Mouse (Mus musculus) liver, postnatal 0 days (tissue): ENCODE data around the gene Slf1. TPM values are rescaled to one million over a fixed set of nuclear protein-coding genes. Genes with fewer than 3 reads are reported as not detected.

ENCODE experiments used
- ATAC-seq: fragments of 200-750 bp; cut with Nextera tagmentation; 2 replicates; pipeline ENCODE4 v1.8.0; 2017; ENCODE audit warnings: mild to moderate bottlenecking, moderate library complexity
- DNase-seq: peaks from one replicate; pipeline ENCODE4 v3.0.0-alpha.2; 2016
- H3K27ac ChIP-seq: fragments of 300-500 bp; sonication (generic); 2 replicates; pipeline ENCODE4 v1.5.1; 2014; ENCODE audit warnings: antibody characterized with exemption, moderate library complexity, mild to moderate bottlenecking, low read depth
- H3K27me3 ChIP-seq: fragments of 300-500 bp; sonication (generic); 2 replicates; pipeline ENCODE4 v1.6.1; 2014; ENCODE audit warnings: low read length, control low read depth, mixed read lengths; ENCODE audit not compliant: insufficient read depth
- H3K36me3 ChIP-seq: fragments of 300-500 bp; sonication (generic); replicated peaks from 2 replicates; pipeline ENCODE4 v1.6.1; 2014; ENCODE audit warnings: mild to moderate bottlenecking, control low read depth, low read length, moderate library complexity, mixed read lengths; ENCODE audit not compliant: insufficient read depth
- H3K4me1 ChIP-seq: fragments of 300-500 bp; sonication (generic); 2 replicates; pipeline ENCODE4 v1.6.1; 2014; ENCODE audit warnings: antibody characterized with exemption, mild to moderate bottlenecking, control low read depth; ENCODE audit not compliant: insufficient read depth
- H3K4me2 ChIP-seq: fragments of 300-500 bp; sonication (generic); 2 replicates; pipeline ENCODE4 v1.6.1; 2014; ENCODE audit warnings: low read depth, mild to moderate bottlenecking, low read length, moderate library complexity, mixed read lengths
- H3K4me3 ChIP-seq: fragments of 300-500 bp; sonication (generic); 2 replicates; pipeline ENCODE4 v1.5.1; 2014; ENCODE audit warnings: low read depth, low read length
- H3K9ac ChIP-seq: fragments of 300-500 bp; sonication (generic); replicated peaks from 2 replicates; pipeline ENCODE4 v1.6.1; 2014; ENCODE audit warnings: mild to moderate bottlenecking, moderate library complexity
- H3K9me3 ChIP-seq: fragments of 300-500 bp; sonication (generic); 2 replicates; pipeline ENCODE4 v1.6.1; 2016; ENCODE audit warnings: mild to moderate bottlenecking, control low read depth, low read length, mixed read lengths
- CTCF ChIP-seq: sonication (generic); IDR thresholded peaks from 2 replicates; pipeline ENCODE4 v1.5.1; 2016; ENCODE audit warnings: antibody characterized with exemption, low read depth
- EP300 ChIP-seq: IDR thresholded peaks from 2 replicates; pipeline ENCODE4 v1.6.1; 2016; ENCODE audit warnings: antibody characterized with exemption, low read depth, mild to moderate bottlenecking
- WGBS: fragments of 180-500 bp; shearing (Covaris S2); extraction: QIAGEN DNeasy Blood & Tissue Kit; methylation state at CpG from one replicate; pipeline ENCODE4 v1.1.7; 2014; ENCODE audit not compliant: insufficient replicate concordance; 5-methylcytosine and 5-hydroxymethylcytosine counted together
- polyA plus RNA-seq: library from polyadenylated mRNA; unstranded; fragments of >200 nt; fragmentation: Nextera tagmentation; extraction: Ambion mirVana; gene quantifications from 2 replicates; pipeline ENCODE4 v1.2.1, GENCODE M21; 2015

The Slf1 gene
- polyA plus RNA-seq, 1 experiment from 2014 or later, result 13.8 TPM

DNA sequence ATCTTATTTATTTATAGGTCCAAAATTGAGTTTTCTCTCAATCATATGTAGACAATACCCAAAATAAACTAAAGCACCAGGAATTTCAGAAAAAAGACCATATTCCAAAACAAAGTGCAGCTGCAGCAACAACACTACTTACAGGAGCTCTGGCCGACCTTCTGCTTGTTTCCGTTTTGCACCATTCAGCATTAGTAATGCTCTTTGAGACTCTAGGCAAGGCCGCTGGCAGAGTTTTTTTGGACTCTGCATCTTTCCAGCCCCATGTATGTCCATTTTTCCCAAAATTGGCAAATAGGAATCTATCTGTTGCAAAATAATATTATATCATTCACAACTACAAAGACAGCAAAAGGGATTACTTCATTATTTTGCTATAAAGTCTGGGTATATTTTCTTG is 85.5 kb downstream of the Slf1 start:
- H3K9ac ChIP-seq, result no peak overlapping the region
- no peak overlapping the region for H3K27ac ChIP-seq
- 74% methylated on average over 3 of the region's 3 CpGs for WGBS
- no peaks in the 10 kb centered on the region for H3K27me3 ChIP-seq
- H3K4me3 ChIP-seq, result no peak overlapping the region
- TF ChIP-seq EP300 (no peak), CTCF (no peak)
- no peaks in the 10 kb centered on the region for H3K9me3 ChIP-seq
- H3K36me3 ChIP-seq, result 0 out of 2 replicates have a peak, but pooled peaks cover 3% of the 10 kb centered on the region
- no peak overlapping the region for H3K4me2 ChIP-seq
- ATAC-seq (no peak), DNase-seq (no peak)
- no peaks in the 10 kb centered on the region for H3K4me1 ChIP-seq

DNA sequence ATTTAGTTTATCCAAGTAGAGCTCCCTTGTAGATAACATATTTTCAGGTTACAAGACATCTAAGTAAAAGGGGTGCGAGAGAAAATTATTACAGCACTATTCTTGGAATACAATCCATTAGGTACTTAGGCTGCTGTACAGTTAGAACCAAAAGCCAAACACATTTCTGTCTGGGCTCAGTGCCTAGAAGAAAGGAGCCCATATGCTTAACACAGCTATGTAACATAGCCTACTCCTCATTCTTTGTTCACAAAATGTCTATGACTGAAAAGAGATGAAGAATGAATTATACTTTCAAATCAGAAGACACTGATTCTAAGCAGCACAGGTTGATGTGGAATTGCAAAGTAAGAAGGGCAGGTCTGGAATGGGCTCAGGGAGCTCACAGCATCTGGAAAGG is 86.8 kb downstream of the Slf1 start:
- 0 out of 2 replicates have a peak, but pooled peaks cover 3% of the 10 kb centered on the region for H3K36me3 ChIP-seq
- no peak overlapping the region for H3K9ac ChIP-seq
- ATAC-seq (no peak), DNase-seq (no peak)
- 89% methylated on average over 1 of the region's 1 CpGs for WGBS
- H3K4me3 ChIP-seq, result no peak overlapping the region
- no peak overlapping the region for H3K27ac ChIP-seq
- TF ChIP-seq CTCF, result no peak
- H3K27me3 ChIP-seq, result no peaks in the 10 kb centered on the region
- no peaks in the 10 kb centered on the region for H3K4me1 ChIP-seq
- no peaks in the 10 kb centered on the region for H3K9me3 ChIP-seq
- H3K4me2 ChIP-seq, result no peak overlapping the region

DNA sequence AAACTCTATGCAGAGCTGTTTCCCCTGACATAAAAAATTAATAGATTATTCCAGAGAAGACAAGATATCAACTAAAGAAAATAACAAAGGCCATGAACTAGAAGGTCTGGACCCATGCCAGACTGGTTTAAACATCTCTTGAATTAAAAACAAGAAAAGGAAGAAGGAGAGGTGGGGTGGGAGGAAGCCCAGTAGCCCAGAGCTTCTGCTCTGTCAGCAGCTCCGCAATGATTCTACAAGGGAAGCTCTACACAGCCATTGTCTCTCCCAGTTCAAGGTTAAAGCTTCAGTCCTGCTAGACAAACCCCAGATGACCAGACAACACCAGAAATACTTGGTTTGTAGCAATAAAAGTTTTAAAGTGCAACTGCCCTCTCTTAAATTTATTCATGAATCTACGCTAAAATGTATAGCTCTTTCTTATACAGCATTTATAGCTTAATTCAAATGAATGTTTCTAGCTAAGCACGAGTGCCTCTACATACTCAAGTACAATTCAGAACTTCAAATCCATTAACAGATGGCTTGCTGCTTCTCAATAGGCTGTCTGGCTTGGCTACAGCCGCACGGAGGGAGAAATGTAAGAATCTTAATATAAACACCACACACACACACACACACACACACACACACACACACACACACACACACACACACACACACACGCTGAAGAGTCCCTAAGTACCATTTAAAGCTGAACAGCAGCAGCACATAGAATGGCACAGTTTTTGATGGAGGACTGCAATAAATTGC is 87.9 kb downstream of the Slf1 start:
- TF ChIP-seq EP300, result no peak
- TF ChIP-seq CTCF, result no peak
- Histone ChIP-seq H3K27ac (no peak overlapping the region), H3K36me3 (0 out of 2 replicates have a peak, but pooled peaks cover 3% of the 10 kb centered on the region), H3K9ac (no peak overlapping the region), H3K4me2 (no peak overlapping the region), H3K9me3 (no peaks in the 10 kb centered on the region), H3K4me1 (no peaks in the 10 kb centered on the region), H3K4me3 (no peak overlapping the region), H3K27me3 (no peaks in the 10 kb centered on the region)
- 85% methylated on average over 6 of the region's 6 CpGs for WGBS
- DNase-seq, result no peak
- no peak for ATAC-seq

DNA sequence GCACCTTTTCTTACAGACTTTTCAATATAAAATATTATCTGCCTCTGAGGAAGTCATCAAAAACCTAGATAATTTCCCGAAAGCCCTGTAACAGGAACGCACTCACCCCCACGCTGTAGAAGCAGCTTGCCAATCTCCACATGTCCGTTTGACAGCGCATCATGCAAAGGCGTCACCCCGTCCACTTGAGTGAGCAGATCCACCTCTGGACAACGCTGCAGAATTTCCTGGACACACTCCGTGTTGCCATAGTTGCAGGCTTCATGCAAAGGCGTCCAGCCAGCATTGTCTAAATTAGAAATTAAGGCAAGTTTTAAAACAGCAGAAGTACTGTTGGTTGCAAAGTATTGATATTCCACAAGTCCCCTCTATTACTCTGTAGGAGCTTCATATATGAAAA is 88.9 kb downstream of the Slf1 start:
- H3K4me1 ChIP-seq, result no peaks in the 10 kb centered on the region
- H3K4me3 ChIP-seq, result no peak overlapping the region
- H3K9me3 ChIP-seq, result no peaks in the 10 kb centered on the region
- no peak for ATAC-seq
- 0 out of 2 replicates have a peak, but pooled peaks cover 3% of the 10 kb centered on the region for H3K36me3 ChIP-seq
- no peak overlapping the region for H3K4me2 ChIP-seq
- no peak overlapping the region for H3K9ac ChIP-seq
- no peak for TF ChIP-seq CTCF
- TF ChIP-seq EP300, result no peak
- H3K27ac ChIP-seq, result no peak overlapping the region
- H3K27me3 ChIP-seq, result no peaks in the 10 kb centered on the region
- no peak for DNase-seq
- WGBS, result 82% methylated on average over 10 of the region's 10 CpGs

DNA sequence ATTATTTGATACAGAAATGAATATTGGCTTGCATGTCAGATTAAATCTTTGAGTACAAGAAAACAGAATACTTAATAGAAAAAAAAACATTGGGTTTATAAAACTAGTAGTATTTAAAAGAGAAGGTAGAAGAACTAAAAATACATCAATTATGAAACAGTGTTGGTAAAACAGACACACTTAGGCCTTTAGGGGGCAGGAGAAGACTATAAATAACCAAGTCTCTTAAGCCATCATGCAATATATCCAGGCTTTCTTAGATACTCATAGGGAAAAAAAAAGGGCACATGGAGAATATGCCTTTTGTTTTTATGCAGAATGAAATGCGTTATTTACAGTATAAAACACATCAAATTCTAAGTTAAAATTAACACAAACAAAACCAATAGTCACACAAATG is 89.9 kb downstream of the Slf1 start:
- 80% methylated on average over 1 of the region's 1 CpGs for WGBS
- no peak for TF ChIP-seq EP300
- TF ChIP-seq CTCF, result peak; percentile 32
- Histone ChIP-seq H3K4me1 (no peaks in the 10 kb centered on the region), H3K4me3 (no peak overlapping the region), H3K27ac (no peak overlapping the region), H3K36me3 (0 out of 2 replicates have a peak, but pooled peaks cover 3% of the 10 kb centered on the region), H3K27me3 (no peaks in the 10 kb centered on the region), H3K4me2 (no peak overlapping the region), H3K9ac (no peak overlapping the region), H3K9me3 (no peaks in the 10 kb centered on the region)
- ATAC-seq (no peak), DNase-seq (no peak)

DNA sequence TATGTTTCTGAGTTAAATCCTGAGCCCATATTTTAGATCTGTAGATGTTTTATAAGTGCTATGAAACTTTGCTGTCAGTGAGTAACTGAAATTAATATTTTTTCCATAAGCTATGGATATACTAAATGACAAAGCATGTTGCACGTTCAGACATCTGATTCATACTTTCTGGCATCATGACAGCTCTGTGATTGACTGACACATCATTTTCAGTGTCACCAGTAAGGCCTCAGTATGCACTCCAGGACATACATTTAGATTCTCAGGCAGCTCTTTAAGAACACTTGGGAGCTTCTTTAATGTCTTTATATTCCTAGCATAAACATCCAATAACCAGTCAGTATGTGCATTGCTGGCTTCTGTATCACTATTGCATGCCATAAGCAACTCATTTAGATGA is 91.9 kb downstream of the Slf1 start:
- no peak overlapping the region for H3K27ac ChIP-seq
- ATAC-seq (no peak), DNase-seq (no peak)
- 0 out of 2 replicates have a peak, but pooled peaks cover 3% of the 10 kb centered on the region for H3K36me3 ChIP-seq
- H3K27me3 ChIP-seq, result no peaks in the 10 kb centered on the region
- H3K9me3 ChIP-seq, result no peaks in the 10 kb centered on the region
- H3K9ac ChIP-seq, result no peak overlapping the region
- no peaks in the 10 kb centered on the region for H3K4me1 ChIP-seq
- TF ChIP-seq CTCF (no peak), EP300 (no peak)
- WGBS, result 72% methylated on average over 1 of the region's 1 CpGs
- no peak overlapping the region for H3K4me3 ChIP-seq
- H3K4me2 ChIP-seq, result no peak overlapping the region
